ENCODE assay signal across 8 mouse cellular contexts in the genomic region with DNA sequence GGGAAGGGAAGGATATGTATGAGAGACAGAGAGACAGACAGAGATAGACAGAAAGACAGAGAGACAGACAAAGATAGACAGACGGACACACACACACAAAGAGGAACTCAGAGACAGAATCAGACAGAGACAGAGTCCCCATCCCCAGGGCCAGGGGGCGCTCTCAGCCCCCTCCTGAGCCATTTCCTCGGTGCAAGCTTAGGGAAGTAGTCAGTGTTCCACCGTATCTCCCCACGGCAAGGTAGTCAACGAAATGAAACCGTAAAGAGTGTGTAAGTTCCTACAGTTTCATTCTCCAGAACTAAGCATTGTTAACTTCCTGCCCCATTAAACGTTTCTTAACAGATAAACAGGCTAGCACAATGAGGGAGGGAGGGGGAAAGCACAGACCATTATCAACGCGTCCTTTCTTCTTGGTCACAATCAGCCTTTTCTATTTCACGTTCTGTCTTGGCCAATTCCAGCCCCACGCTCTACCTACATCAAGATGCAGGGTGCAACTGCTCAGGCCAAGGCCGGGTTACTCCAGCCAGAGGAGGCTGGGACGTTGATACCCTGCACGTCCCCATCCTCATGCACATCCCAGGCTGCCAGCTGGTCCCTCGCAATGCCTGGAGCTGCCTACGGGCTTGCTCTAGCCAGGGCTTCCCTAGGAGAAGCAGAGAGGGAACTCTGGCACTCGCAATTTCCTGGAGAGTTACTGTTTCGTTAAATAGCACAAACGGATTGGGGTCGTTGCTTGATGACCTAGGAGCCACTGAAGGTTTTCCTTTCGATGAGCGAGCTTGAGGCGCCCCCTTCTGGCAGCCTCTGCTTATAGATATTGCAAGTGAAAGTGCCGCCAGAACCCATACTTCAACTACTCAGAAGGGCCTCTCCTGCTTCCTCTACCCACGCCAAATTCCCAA. TPM values are rescaled to one million over a fixed set of nuclear protein-coding genes. Genes with fewer than 3 reads are reported as not detected.
A peak's percentile ranks its signal among the peaks of the same experiment; 100 is the strongest.
DNase-seq lines count a peak whose midpoint lies in the region; ATAC-seq and TF ChIP-seq lines count a peak whose summit lies in the region.

No protein-coding gene starts in this region.

- peak; percentile 90 for DNase-seq in ES-CJ7 (ENCODE audit: low read depth, low spot score)
- peak; percentile 80 for DNase-seq in c-Kit-positive CD71-positive TER-119-positive erythroid progenitor cells, embryonic 14.5 days (ENCODE audit: low spot score)
- DNase-seq in heart, postnatal 10 days = peak; percentile 88 to 90
- peak; percentile 92 for DNase-seq in kidney, postnatal 4 days
- DNase-seq in liver, postnatal 0 days = peak; percentile 89
- peak; percentile 64 for DNase-seq in telencephalon, adult 2 months (ENCODE audit: low read depth, low spot score)

- peak; percentile 83 for TF ChIP-seq CTCF in liver, postnatal 0 days (IDR thresholded peaks at IDR 0.05; ENCODE audit: low read depth)

- no peaks in the 10 kb centered on the region for H3K36me3 ChIP-seq in forebrain, embryonic 12.5 days (replicated peaks)
- H3K36me3 ChIP-seq in liver, postnatal 0 days (replicated peaks; ENCODE audit: insufficient read depth, low read length) = no peaks in the 10 kb centered on the region
- H3K36me3 ChIP-seq in neural tube, embryonic 13.5 days = no peaks in the 10 kb centered on the region

- no peak overlapping the region for H3K27ac ChIP-seq in forebrain, embryonic 12.5 days
- H3K27ac ChIP-seq in liver, postnatal 0 days (ENCODE audit: low read depth) = no peak overlapping the region
- H3K27ac ChIP-seq in neural tube, embryonic 13.5 days (replicated peaks) = no peak overlapping the region

- ATAC-seq in forebrain, embryonic 12.5 days (ENCODE audit: low FRiP score) = peak; percentile 57; the same call in 1 of the 2 replicates
- ATAC-seq in liver, postnatal 0 days = peak; percentile 75
- ATAC-seq in neural tube, embryonic 13.5 days (ENCODE audit: low read depth) = peak; percentile 79

- H3K9ac ChIP-seq in forebrain, embryonic 12.5 days = peak overlapping the region; percentile 30; the same call in 1 of the 2 replicates
- peak overlapping the region; percentile 53 for H3K9ac ChIP-seq in liver, postnatal 0 days (replicated peaks)
- peak overlapping the region; percentile 64 for H3K9ac ChIP-seq in neural tube, embryonic 13.5 days

- intact Hi-C loops in heart, postnatal 10 days (cut with DNase I) = loop anchor here (1.0 kb wide), 2 partner anchors 36 to 226 kb away; a partner anchor contains a TSS

- H3K9me3 ChIP-seq in forebrain, embryonic 12.5 days = no peaks in the 10 kb centered on the region
- no peaks in the 10 kb centered on the region for H3K9me3 ChIP-seq in liver, postnatal 0 days (ENCODE audit: low read length)
- no peaks in the 10 kb centered on the region for H3K9me3 ChIP-seq in neural tube, embryonic 13.5 days

- 7% methylated on average over 26 of the region's 26 CpGs for WGBS in forebrain, embryonic 12.5 days
- 3% methylated on average over 26 of the region's 26 CpGs for WGBS in liver, postnatal 0 days (ENCODE audit: insufficient replicate concordance)
- WGBS in neural tube, embryonic 13.5 days = 5% methylated on average over 26 of the region's 26 CpGs

- H3K4me2 ChIP-seq in forebrain, embryonic 12.5 days = peak overlapping the region; percentile 57
- H3K4me2 ChIP-seq in liver, postnatal 0 days (ENCODE audit: low read depth, low read length) = peak overlapping the region; percentile 94
- peak overlapping the region; percentile 67 for H3K4me2 ChIP-seq in neural tube, embryonic 13.5 days

- TF ChIP-seq EP300 in liver, postnatal 0 days (IDR thresholded peaks at IDR 0.05; ENCODE audit: low read depth) = no peak

- peaks cover 3% of the 10 kb centered on the region for H3K4me1 ChIP-seq in forebrain, embryonic 12.5 days
- H3K4me1 ChIP-seq in liver, postnatal 0 days (ENCODE audit: insufficient read depth) = no peaks in the 10 kb centered on the region; the same call in 1 of the 2 replicates
- peaks cover 6% of the 10 kb centered on the region for H3K4me1 ChIP-seq in neural tube, embryonic 13.5 days (replicated peaks)

- peaks cover 7% of the 10 kb centered on the region; the same call in 1 of the 2 replicates for H3K27me3 ChIP-seq in forebrain, embryonic 12.5 days
- H3K27me3 ChIP-seq in liver, postnatal 0 days (ENCODE audit: insufficient read depth, low read length) = no peaks in the 10 kb centered on the region
- H3K27me3 ChIP-seq in neural tube, embryonic 13.5 days = no peaks in the 10 kb centered on the region; the same call in 1 of the 2 replicates

- peak overlapping the region; percentile 41 for H3K4me3 ChIP-seq in forebrain, embryonic 12.5 days (replicated peaks)
- H3K4me3 ChIP-seq in liver, postnatal 0 days (ENCODE audit: low read depth, low read length) = peak overlapping the region; percentile 51
- peak overlapping the region; percentile 40 for H3K4me3 ChIP-seq in neural tube, embryonic 13.5 days

RNA-seq across cellular contexts. Expression of a gene that starts 20.6 kb away (rescaled TPM):
- 14.2 and 14.9 TPM in 2 replicates for polyA plus RNA-seq in forebrain, embryonic 12.5 days (2016; fragmentation: Nextera tagmentation; extraction: Ambion mirVana)
- 10 to 100 TPM in 1 of 2 experiments, 1 to 10 TPM in 1; 7.2 to 10.6 TPM for total RNA-seq in heart, postnatal 10 days (2021)
- polyA plus RNA-seq in liver, postnatal 0 days (2015; fragmentation: Nextera tagmentation; extraction: Ambion mirVana) = 10.0 and 10.1 TPM in 2 replicates
- polyA plus RNA-seq in neural tube, embryonic 13.5 days (2015; fragmentation: Nextera tagmentation; extraction: Ambion mirVana) = 17.9 and 19.7 TPM in 2 replicates

RNA-seq across cellular contexts. Expression of a gene that starts 36.2 kb away (rescaled TPM):
- 1.5 and 1.6 TPM in 2 replicates for polyA plus RNA-seq in forebrain, embryonic 12.5 days (2016; fragmentation: Nextera tagmentation; extraction: Ambion mirVana)
- total RNA-seq in heart, postnatal 10 days (2021) = 1 to 10 TPM; 3.9 to 4.2 TPM
- polyA plus RNA-seq in liver, postnatal 0 days (2015; fragmentation: Nextera tagmentation; extraction: Ambion mirVana) = 2.1 and 3.5 TPM in 2 replicates
- polyA plus RNA-seq in neural tube, embryonic 13.5 days (2015; fragmentation: Nextera tagmentation; extraction: Ambion mirVana) = 2.2 and 2.3 TPM in 2 replicates

RNA-seq across cellular contexts. Expression of a gene that starts 36.3 kb away (rescaled TPM):
- polyA plus RNA-seq in forebrain, embryonic 12.5 days (2016; fragmentation: Nextera tagmentation; extraction: Ambion mirVana) = 124 and 128 TPM in 2 replicates
- 10 to 100 TPM; 32.9 to 36.4 TPM for total RNA-seq in heart, postnatal 10 days (2021)
- 24.3 and 24.4 TPM in 2 replicates for polyA plus RNA-seq in liver, postnatal 0 days (2015; fragmentation: Nextera tagmentation; extraction: Ambion mirVana)
- polyA plus RNA-seq in neural tube, embryonic 13.5 days (2015; fragmentation: Nextera tagmentation; extraction: Ambion mirVana) = 108 and 113 TPM in 2 replicates

RNA-seq across cellular contexts. Expression of a gene that starts 53.5 kb away (rescaled TPM):
- polyA plus RNA-seq in forebrain, embryonic 12.5 days (2016; fragmentation: Nextera tagmentation; extraction: Ambion mirVana) = not detected in 2 replicates
- 1 to 10 TPM; 3.2 to 3.6 TPM for total RNA-seq in heart, postnatal 10 days (2021)
- 0.06 and 0.44 TPM in 2 replicates for polyA plus RNA-seq in liver, postnatal 0 days (2015; fragmentation: Nextera tagmentation; extraction: Ambion mirVana)
- 0.29 and 0.45 TPM in 2 replicates for polyA plus RNA-seq in neural tube, embryonic 13.5 days (2015; fragmentation: Nextera tagmentation; extraction: Ambion mirVana)
